Mouse (Mus musculus) hindbrain, postnatal 0 days (tissue): Measurements from ENCODE around the gene Chka. TPM values are rescaled to one million over a fixed set of nuclear protein-coding genes. Genes with fewer than 3 reads are reported as not detected.

Experiments used
- ATAC-seq: fragments of 200-750 bp; cut with Nextera tagmentation; 2 replicates; pipeline ENCODE4 v1.8.0; 2017; ENCODE audit warnings: mild to moderate bottlenecking, moderate TSS enrichment, moderate library complexity
- DNase-seq: peaks from one replicate; pipeline ENCODE4 v3.0.0-alpha.2; 2015; ENCODE audit warnings: low spot score
- H3K27ac ChIP-seq: fragments of 300-500 bp; sonication (generic); 2 replicates; pipeline ENCODE4 v1.5.1; 2014; ENCODE audit warnings: mild to moderate bottlenecking
- H3K27me3 ChIP-seq: fragments of 300-500 bp; sonication (generic); 2 replicates; pipeline ENCODE4 v1.6.1; 2014; ENCODE audit warnings: low read length, mixed read lengths; ENCODE audit not compliant: insufficient read depth
- H3K36me3 ChIP-seq: fragments of 300-500 bp; sonication (generic); 2 replicates; pipeline ENCODE4 v1.6.1; 2014; ENCODE audit warnings: low read length, mixed read lengths; ENCODE audit not compliant: insufficient read depth
- H3K4me1 ChIP-seq: fragments of 300-500 bp; sonication (generic); 2 replicates; pipeline ENCODE4 v1.6.1; 2014; ENCODE audit warnings: antibody characterized with exemption, low read length, mixed read lengths; ENCODE audit not compliant: insufficient read depth
- H3K4me2 ChIP-seq: fragments of 300-500 bp; sonication (generic); 2 replicates; pipeline ENCODE4 v1.6.1; 2014; ENCODE audit warnings: low read depth, mild to moderate bottlenecking, low read length, moderate library complexity, mixed read lengths
- H3K4me3 ChIP-seq: fragments of 300-500 bp; sonication (generic); 2 replicates; pipeline ENCODE4 v1.5.1; 2014; ENCODE audit warnings: low read length
- H3K9ac ChIP-seq: fragments of 300-500 bp; sonication (generic); replicated peaks from 2 replicates; pipeline ENCODE4 v1.6.1; 2014; ENCODE audit warnings: mild to moderate bottlenecking, low read length, moderate library complexity, mixed read lengths
- H3K9me3 ChIP-seq: fragments of 300-500 bp; sonication (generic); 2 replicates; pipeline ENCODE4 v1.6.1; 2016; ENCODE audit warnings: low read length, mixed read lengths
- CTCF ChIP-seq: IDR thresholded peaks from 2 replicates; pipeline ENCODE4 v1.5.1; 2016; ENCODE audit warnings: antibody characterized with exemption, control low read depth, low read depth
- WGBS: fragments of 180-500 bp; shearing (Covaris S2); extraction: QIAGEN DNeasy Blood & Tissue Kit; methylation state at CpG from one replicate; pipeline ENCODE4 v1.1.7; 2014; 5-methylcytosine and 5-hydroxymethylcytosine counted together
- polyA plus RNA-seq: library from polyadenylated mRNA; unstranded; fragments of >200 nt; fragmentation: Nextera tagmentation; extraction: Ambion mirVana; gene quantifications from 2 replicates; pipeline ENCODE4 v1.2.1, GENCODE M21; 2015
- total RNA-seq: library from RNA; depleted of rRNA; stranded (reverse); fragments of >200 nt; gene quantifications from 2 replicates; pipeline ENCODE4 v1.2.3, GENCODE M21; 2014; rRNA removed

The Chka gene
- total RNA-seq (57.3 and 68.9 TPM in 2 replicates), polyA plus RNA-seq (53.9 and 57.3 TPM in 2 replicates)

DNA sequence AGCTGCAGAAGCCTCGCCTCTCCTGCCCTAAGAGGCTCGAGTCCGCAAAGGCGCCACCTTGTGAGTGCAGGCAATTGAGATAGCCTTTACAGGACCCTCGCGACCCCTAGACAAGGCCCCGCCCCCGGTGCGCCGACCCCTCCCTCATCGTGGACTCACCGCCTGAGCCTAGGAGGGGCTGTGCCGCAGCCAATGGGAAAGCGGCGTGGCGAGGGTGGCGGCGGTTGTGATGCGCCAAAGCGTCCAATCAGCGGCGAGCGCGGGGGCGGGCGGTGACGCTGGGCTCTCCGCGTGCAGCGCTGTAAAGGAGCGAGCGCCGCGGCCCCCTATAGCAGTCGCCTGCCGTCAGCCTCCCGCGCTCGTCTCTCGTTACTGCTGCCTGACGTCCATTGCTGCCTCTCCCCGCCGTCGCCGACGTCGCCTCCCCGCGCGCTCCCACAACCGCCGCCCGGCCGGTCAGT, at the start of gene Chka:
Chka (plus strand) TSS at position 272 of the 461 bp plus-strand sequence.
- TF ChIP-seq CTCF = peak; percentile 46

DNA sequence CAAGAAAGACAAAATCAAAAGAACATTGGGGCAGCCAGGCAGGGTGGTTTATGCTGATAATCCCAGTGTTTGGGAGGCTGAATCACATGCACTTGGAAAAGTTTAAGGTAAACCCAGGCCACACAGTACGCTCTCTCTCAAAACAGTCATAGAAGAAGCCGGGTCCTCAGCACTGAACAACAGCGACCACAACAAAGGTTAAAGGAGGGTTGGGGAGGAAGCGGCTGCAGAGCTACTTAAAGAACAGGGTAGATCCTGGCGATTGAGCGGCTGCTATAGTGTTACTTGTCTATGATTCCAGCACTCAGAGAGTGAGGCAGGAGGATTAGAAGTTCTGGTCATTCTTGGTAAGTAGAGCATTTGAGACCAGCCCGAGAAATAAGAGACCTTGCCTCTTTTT, 46.0 kb upstream of the Chka start:
- Histone ChIP-seq H3K27ac (no peak overlapping the region), H3K9ac (no peak overlapping the region), H3K9me3 (no peaks in the 10 kb centered on the region), H3K4me2 (no peak overlapping the region), H3K4me1 (no peaks in the 10 kb centered on the region), H3K36me3 (peaks cover 77% of the 10 kb centered on the region), H3K27me3 (no peaks in the 10 kb centered on the region), H3K4me3 (no peak overlapping the region)
- 92% methylated on average over 7 of the region's 7 CpGs for WGBS
- ATAC-seq (no peak), DNase-seq (no peak)
- no peak for TF ChIP-seq CTCF

More for the DNA sequence above, at the start of gene Chka:
- Histone ChIP-seq H3K9ac (peak within 1 kb of the TSS; percentile 88), H3K27ac (peak within 1 kb of the TSS; percentile 95), H3K9me3 (no peaks in the 10 kb centered on the region), H3K27me3 (no peaks in the 10 kb centered on the region), H3K4me3 (peak within 1 kb of the TSS; percentile 60), H3K4me1 (peaks cover 17% of the 10 kb centered on the region), H3K4me2 (peak within 1 kb of the TSS; percentile 74), H3K36me3 (no peaks in the 10 kb centered on the region)
- peak; percentile 98 for DNase-seq
- peak; percentile 98 for ATAC-seq
- under 1% methylated on average over 53 of the region's 54 CpGs for WGBS

DNA sequence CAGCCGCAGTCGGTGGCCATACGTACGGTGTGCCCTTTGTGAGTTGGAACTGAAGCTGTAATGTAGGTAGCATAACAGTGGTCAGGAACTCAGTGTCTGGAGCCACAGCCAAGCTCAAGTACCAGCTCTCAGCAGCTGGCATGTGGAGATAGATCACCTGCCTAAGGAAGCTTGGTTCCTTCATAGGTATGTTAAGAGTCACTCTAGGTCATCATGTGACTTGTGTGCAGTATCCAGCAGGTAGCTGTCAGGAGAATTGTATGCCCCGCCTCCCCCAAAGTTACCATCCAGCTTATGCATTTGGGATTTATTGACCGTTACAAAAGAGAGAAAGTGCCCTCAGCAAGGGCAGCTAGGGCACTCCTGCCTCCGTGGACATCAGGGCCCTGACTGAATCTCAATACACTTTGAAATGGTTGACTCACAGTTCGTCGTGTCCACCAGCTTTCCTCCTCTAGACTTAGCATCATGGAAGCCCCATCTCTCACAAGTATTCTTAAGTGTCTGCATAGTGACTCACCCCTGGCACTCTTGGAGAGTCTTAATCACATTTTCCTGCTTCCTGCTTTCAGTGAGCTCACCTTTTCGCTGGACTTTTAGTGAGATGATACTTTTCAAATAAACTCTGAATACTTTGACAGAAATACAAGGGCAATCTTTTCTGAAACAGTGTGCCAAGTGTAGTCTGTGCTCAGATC, 40.9 kb upstream of the Chka start:
- Histone ChIP-seq H3K4me3 (no peak overlapping the region), H3K36me3 (peaks cover 57% of the 10 kb centered on the region), H3K4me2 (no peak overlapping the region), H3K9ac (no peak overlapping the region), H3K9me3 (no peaks in the 10 kb centered on the region), H3K4me1 (no peaks in the 10 kb centered on the region), H3K27me3 (no peaks in the 10 kb centered on the region), H3K27ac (no peak overlapping the region)
- DNase-seq (no peak), ATAC-seq (no peak)
- WGBS = 94% methylated on average over 10 of the region's 10 CpGs
- no peak for TF ChIP-seq CTCF

DNA sequence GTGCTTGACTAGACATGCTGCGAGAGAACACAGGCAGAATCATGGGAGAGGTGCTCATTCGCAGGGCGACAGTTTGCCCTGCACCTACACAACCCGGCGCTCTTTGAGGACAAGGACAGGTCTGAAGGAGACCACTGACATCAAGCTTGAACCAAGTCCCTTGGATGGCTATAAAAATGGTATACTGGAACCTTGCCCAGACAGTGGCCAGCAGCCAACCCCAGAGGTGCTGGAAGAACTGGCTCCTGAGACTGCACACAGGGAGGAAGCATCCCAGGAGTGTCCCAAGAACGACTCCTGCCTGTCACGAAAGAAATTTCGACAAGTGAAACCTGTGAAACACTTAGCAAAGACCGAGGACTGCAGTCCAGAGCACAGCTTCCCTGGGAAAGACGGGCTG, 37.1 kb upstream of the Chka start:
- Histone ChIP-seq H3K9me3 (no peaks in the 10 kb centered on the region), H3K36me3 (peaks cover 33% of the 10 kb centered on the region), H3K27ac (no peak overlapping the region), H3K4me2 (no peak overlapping the region), H3K9ac (no peak overlapping the region), H3K27me3 (no peaks in the 10 kb centered on the region), H3K4me3 (no peak overlapping the region), H3K4me1 (no peaks in the 10 kb centered on the region)
- ATAC-seq (no peak), DNase-seq (peak; percentile 19)
- 81% methylated on average over 10 of the region's 10 CpGs for WGBS
- no peak for TF ChIP-seq CTCF

DNA sequence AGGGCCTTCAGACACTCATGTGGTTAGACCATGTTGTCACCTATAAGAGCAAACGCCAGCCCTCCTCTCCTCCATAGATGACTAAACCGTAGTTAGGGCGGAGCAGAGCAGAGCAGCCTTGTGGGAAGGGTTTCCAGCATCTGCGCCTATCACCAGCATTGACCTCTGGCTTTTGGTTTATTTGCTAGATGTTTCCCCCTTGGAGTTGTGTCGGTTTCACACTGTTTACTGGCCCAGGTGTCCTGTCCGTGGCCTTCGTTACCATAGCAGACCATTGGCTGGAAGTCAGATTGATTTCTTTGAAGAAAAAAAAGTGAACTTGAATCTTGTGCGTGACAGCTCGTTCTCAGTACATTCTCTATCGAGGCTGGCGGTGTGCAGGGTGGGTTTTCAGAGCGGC, 35.7 kb upstream of the Chka start:
- Histone ChIP-seq H3K4me3 (no peak overlapping the region), H3K27ac (no peak overlapping the region), H3K36me3 (peaks cover 24% of the 10 kb centered on the region), H3K4me2 (no peak overlapping the region), H3K4me1 (no peaks in the 10 kb centered on the region), H3K27me3 (no peaks in the 10 kb centered on the region), H3K9ac (no peak overlapping the region), H3K9me3 (no peaks in the 10 kb centered on the region)
- TF ChIP-seq CTCF = no peak
- WGBS = 76% methylated on average over 12 of the region's 12 CpGs
- no peak for ATAC-seq
- no peak for DNase-seq

DNA sequence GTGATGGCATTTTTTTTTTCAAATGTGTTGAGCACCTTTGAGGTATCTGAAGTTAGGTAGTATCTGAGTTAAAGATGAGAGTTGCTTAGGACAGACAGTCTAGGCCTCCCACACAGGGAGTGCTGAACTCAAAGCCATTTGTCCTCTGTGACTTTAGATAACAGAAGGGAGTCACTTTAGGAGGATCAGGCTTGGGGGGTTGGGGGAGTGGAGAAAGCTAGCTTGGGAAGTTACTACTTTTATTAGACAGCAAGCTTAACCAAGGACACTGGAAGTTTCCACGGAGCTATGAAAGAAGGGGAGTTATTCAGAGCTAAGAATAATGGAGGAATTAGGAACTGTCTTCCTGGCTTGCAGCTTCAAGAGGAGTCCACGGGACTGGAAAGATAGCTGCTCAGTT, 32.5 kb upstream of the Chka start:
- Histone ChIP-seq H3K27ac (no peak overlapping the region), H3K4me3 (no peak overlapping the region), H3K27me3 (no peaks in the 10 kb centered on the region), H3K36me3 (peaks cover 23% of the 10 kb centered on the region), H3K4me2 (no peak overlapping the region), H3K9me3 (no peaks in the 10 kb centered on the region), H3K9ac (no peak overlapping the region), H3K4me1 (no peaks in the 10 kb centered on the region)
- DNase-seq (no peak), ATAC-seq (no peak)
- WGBS = 56% methylated on average over 2 of the region's 2 CpGs
- TF ChIP-seq CTCF = no peak

DNA sequence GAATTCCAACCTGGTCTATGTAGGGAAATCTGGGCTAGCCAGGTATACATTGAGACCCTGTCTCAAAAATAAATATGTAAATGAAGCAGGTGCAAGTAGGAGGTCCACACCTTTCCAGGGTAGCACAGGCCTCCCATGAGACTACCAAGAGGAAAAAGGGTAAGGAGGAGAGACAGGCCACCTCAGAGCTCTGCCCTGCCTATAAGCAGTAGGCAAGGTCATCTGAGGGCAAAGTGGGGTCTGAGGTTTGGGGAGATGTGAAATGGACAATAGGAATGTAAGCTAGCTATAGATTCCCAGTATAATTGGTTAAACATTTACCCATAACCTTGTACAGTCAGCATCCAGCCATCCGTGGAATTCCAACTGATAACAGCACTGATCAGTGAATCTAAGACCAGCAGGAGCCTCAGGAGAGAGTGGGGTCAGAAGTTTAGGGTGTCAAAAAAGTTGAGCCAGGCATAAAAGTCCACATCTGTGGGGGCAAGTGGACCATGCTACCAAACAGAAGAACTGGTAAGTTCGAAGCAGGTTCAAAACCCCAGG, 31.6 kb upstream of the Chka start:
- Histone ChIP-seq H3K4me3 (no peak overlapping the region), H3K36me3 (peaks cover 14% of the 10 kb centered on the region), H3K27ac (no peak overlapping the region), H3K27me3 (no peaks in the 10 kb centered on the region), H3K9ac (no peak overlapping the region), H3K4me2 (no peak overlapping the region), H3K4me1 (no peaks in the 10 kb centered on the region), H3K9me3 (no peaks in the 10 kb centered on the region)
- no peak for TF ChIP-seq CTCF
- ATAC-seq = no peak
- no peak for DNase-seq
- WGBS = 84% methylated on average over 2 of the region's 2 CpGs
